Mouse (Mus musculus) brain, embryonic 14.5 days (tissue): ENCODE results near the gene Mfsd1.

ENCODE experiments used
- CTCF ChIP-seq: fragments of 200-500 bp; IDR thresholded peaks from 2 replicates; pipeline ENCODE4 v1.5.1; 2012; ENCODE audit warnings: inconsistent platforms, mild to moderate bottlenecking, moderate library complexity, borderline replicate concordance; ENCODE audit not compliant: insufficient read depth, insufficient read length; ENCODE audit errors: extremely low read depth
- POLR2A ChIP-seq: fragments of 200-500 bp; IDR thresholded peaks from 2 replicates; pipeline ENCODE4 v1.6.1; 2012; ENCODE audit warnings: mild to moderate bottlenecking, inconsistent platforms, borderline replicate concordance; ENCODE audit not compliant: poor library complexity, insufficient read depth, insufficient read length, severe bottlenecking; ENCODE audit errors: extremely low read depth

DNA sequence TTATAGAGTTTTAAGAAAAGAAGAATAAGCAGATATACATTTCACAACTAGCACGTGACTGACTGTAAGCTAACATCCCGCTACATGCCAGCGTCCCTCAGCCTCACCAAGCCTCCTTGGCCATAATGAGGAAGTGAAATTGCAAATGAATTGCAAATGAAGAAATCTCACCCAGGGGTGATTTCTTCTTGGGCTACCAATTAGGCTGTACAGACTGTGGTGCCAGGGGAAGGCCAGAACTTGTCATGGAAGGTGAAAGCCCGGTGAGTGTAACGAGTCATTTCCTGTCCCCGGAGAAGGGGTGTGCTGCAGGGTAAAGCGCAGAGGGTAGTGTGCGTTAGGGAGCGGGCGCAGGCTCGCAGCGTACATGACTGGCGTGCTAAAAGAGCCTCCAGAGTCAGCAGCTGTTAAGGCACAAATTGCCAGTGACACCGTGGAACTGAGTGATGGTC is 25.3 kb upstream of the Mfsd1 start:
- no peak for TF ChIP-seq POLR2A
- no peak for TF ChIP-seq CTCF
